Mouse (Mus musculus): ENCODE measurements at regions not wholly inside any gene's neighbourhood (a gene's known extent, or its start where the extent isn't known, plus 50 kb on each side); places are given as distances from the start of the nearest gene placed in this dataset.

DNA sequence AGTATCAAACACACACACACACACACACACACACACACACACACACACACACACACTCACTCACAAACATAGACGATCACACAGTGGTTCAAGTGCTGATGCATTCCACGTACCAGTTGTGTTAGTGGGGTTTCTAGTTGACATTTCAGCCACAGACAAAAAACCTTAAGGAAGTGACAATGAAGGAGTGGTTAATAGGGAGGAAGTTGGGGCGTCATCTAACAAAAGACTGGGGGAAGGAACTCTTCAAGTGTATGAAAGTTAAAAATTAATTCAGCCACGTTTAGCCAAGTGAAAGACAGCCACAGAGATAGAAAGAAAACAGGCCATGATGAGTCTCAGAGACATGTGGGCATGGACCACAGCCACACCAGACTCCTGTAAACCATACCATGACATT lies 316.1 kb upstream of the Slc24a5 start:
- no peak for TF ChIP-seq EP300 (optimal IDR thresholded peaks at IDR 0.05)
- TF ChIP-seq CTCF (IDR thresholded peaks at IDR 0.05; ENCODE audit: low read depth), result no peak
